Comparison of ENCODE assay signal across 8 mouse cellular contexts in genomic region chr11:109472821-109473170, GRCm38 (mm10). TPM values are rescaled to one million over a fixed set of nuclear protein-coding genes. Genes with fewer than 3 reads are reported as not detected.
A peak's percentile ranks its signal among the peaks of the same experiment; 100 is the strongest.
DNase-seq lines count a peak whose midpoint lies in the region; ATAC-seq and TF ChIP-seq lines count a peak whose summit lies in the region.

No protein-coding gene starts in this region.

- no peaks in the 10 kb centered on the region for H3K36me3 ChIP-seq in heart, embryonic 16.5 days (ENCODE audit: control insufficient read depth, insufficient read depth)
- H3K36me3 ChIP-seq in MEL (ENCODE audit: control insufficient read depth in 1 of 2, insufficient read depth in 2 of 2, low read length in 2 of 2), result peaks cover 0 to 48% of the 10 kb centered on the region in 2 experiments; a peak in 2 of 4 replicates
- no peaks in the 10 kb centered on the region for H3K36me3 ChIP-seq in forebrain, postnatal 0 days (ENCODE audit: insufficient read depth)
- H3K36me3 ChIP-seq in midbrain, embryonic 10.5 days, result no peaks in the 10 kb centered on the region

- no peak for DNase-seq in heart, postnatal 4 days
- DNase-seq in MEL (ENCODE audit: low read depth, low spot score), result no peak
- DNase-seq in forebrain, postnatal 0 days, result no peak
- no peak for DNase-seq in midbrain, embryonic 10.5 days (ENCODE audit: low spot score)
- no peak for DNase-seq in cerebellum, adult 8-10 months
- no peak for DNase-seq in kidney, postnatal 10 days
- DNase-seq in cerebellum, adult 11-12 months, result no peak

- no peak for TF ChIP-seq RAD21 in MEL (IDR thresholded peaks at IDR 0.05; ENCODE audit: low read depth, low read length)

- WGBS in heart, embryonic 16.5 days, result 1% methylated on average over 12 of the region's 13 CpGs
- WGBS in forebrain, postnatal 0 days, result 0% methylated on average over 10 of the region's 13 CpGs
- under 1% methylated on average over 13 of the region's 13 CpGs for WGBS in midbrain, embryonic 10.5 days

- no peaks in the 10 kb centered on the region for H3K9me3 ChIP-seq in heart, embryonic 16.5 days (replicated peaks; ENCODE audit: control insufficient read depth, low read length)
- H3K9me3 ChIP-seq in MEL (replicated peaks; ENCODE audit: insufficient read depth, low read length), result no peaks in the 10 kb centered on the region
- H3K9me3 ChIP-seq in forebrain, postnatal 0 days (ENCODE audit: low read length), result no peaks in the 10 kb centered on the region
- no peaks in the 10 kb centered on the region for H3K9me3 ChIP-seq in midbrain, embryonic 10.5 days (replicated peaks)

- H3K4me1 ChIP-seq in heart, embryonic 16.5 days (ENCODE audit: control insufficient read depth, insufficient read depth, low read length), result peaks cover 6% of the 10 kb centered on the region; the same call in 1 of the 2 replicates
- peaks cover 25 to 54% of the 10 kb centered on the region in 2 experiments for H3K4me1 ChIP-seq in MEL (ENCODE audit: control insufficient read depth in 1 of 2, insufficient read depth in 2 of 2, low read length in 2 of 2)
- no peaks in the 10 kb centered on the region; the same call in 1 of the 2 replicates for H3K4me1 ChIP-seq in forebrain, postnatal 0 days (ENCODE audit: insufficient read depth)
- H3K4me1 ChIP-seq in midbrain, embryonic 10.5 days, result peaks cover 64% of the 10 kb centered on the region

- TF ChIP-seq EP300 in MEL (IDR thresholded peaks at IDR 0.05; ENCODE audit: low read depth in 1 of 2, low read length in 2 of 2), result peak in 1 of 2 experiments; percentile 42; a peak in 2 of 4 replicates

- no peak for TF ChIP-seq CTCF in MEL (IDR thresholded peaks at IDR 0.05 in 2 of 3, conservative IDR thresholded peaks at IDR 0.05 in 1 of 3; ENCODE audit: control insufficient read depth in 1 of 3, insufficient read depth in 1 of 3, low read depth in 2 of 3, low read length in 3 of 3, poor library complexity in 1 of 3, severe bottlenecking in 1 of 3)
- no peak for TF ChIP-seq CTCF in forebrain, postnatal 0 days (IDR thresholded peaks at IDR 0.05; ENCODE audit: low read depth)

- H3K27ac ChIP-seq in heart, embryonic 16.5 days (ENCODE audit: low read length), result peak overlapping the region; percentile 75
- H3K27ac ChIP-seq in MEL (ENCODE audit: control insufficient read depth, low read depth, low read length), result peak overlapping the region; percentile 92
- H3K27ac ChIP-seq in forebrain, postnatal 0 days (ENCODE audit: low read depth, low read length), result peak overlapping the region; percentile 97
- peak overlapping the region; percentile 99 for H3K27ac ChIP-seq in midbrain, embryonic 10.5 days (replicated peaks)

- ATAC-seq in heart, embryonic 16.5 days (replicated peaks; ENCODE audit: extremely low read depth, insufficient read depth, low FRiP score), result peak; percentile 44
- peak; percentile 47 for ATAC-seq in forebrain, postnatal 0 days

- H3K9ac ChIP-seq in heart, embryonic 16.5 days (ENCODE audit: low read length), result peak overlapping the region; percentile 83
- H3K9ac ChIP-seq in MEL (ENCODE audit: control insufficient read depth, low read depth, low read length, poor library complexity, severe bottlenecking), result peak overlapping the region; percentile 93
- H3K9ac ChIP-seq in forebrain, postnatal 0 days, result peak overlapping the region; percentile 98

- peak overlapping the region; percentile 70 for H3K4me3 ChIP-seq in heart, embryonic 16.5 days (ENCODE audit: low read length)
- H3K4me3 ChIP-seq in MEL (ENCODE audit: control insufficient read depth in 1 of 2, insufficient read depth in 1 of 2, low read depth in 2 of 2, low read length in 2 of 2), result peak overlapping the region; percentile 94 to 98
- H3K4me3 ChIP-seq in forebrain, postnatal 0 days (ENCODE audit: low read depth, low read length), result peak overlapping the region; percentile 93
- peak overlapping the region; percentile 85 for H3K4me3 ChIP-seq in midbrain, embryonic 10.5 days

- H3K27me3 ChIP-seq in heart, embryonic 16.5 days (ENCODE audit: control insufficient read depth, insufficient read depth, low read length), result peaks cover 3% of the 10 kb centered on the region; the same call in 1 of the 2 replicates
- no peaks in the 10 kb centered on the region for H3K27me3 ChIP-seq in MEL (ENCODE audit: control insufficient read depth in 1 of 2, insufficient read depth in 2 of 2, low read length in 2 of 2)
- H3K27me3 ChIP-seq in forebrain, postnatal 0 days (ENCODE audit: insufficient read depth, low read length), result 0 out of 2 replicates have a peak, but pooled peaks cover 5% of the 10 kb centered on the region
- peaks cover 29% of the 10 kb centered on the region for H3K27me3 ChIP-seq in midbrain, embryonic 10.5 days (ENCODE audit: low read depth, poor library complexity, severe bottlenecking)

- H3K79me2 ChIP-seq in MEL (ENCODE audit: control insufficient read depth, insufficient read depth, low read length, poor library complexity), result peaks cover 50% of the 10 kb centered on the region

- H3K4me2 ChIP-seq in heart, embryonic 16.5 days (ENCODE audit: low read depth, low read length), result peak overlapping the region; percentile 77
- peak overlapping the region; percentile 89 for H3K4me2 ChIP-seq in forebrain, postnatal 0 days (ENCODE audit: low read depth)

- TF ChIP-seq POLR2A in MEL (IDR thresholded peaks at IDR 0.05; ENCODE audit: control insufficient read depth in 1 of 2, insufficient read depth in 1 of 2, low read depth in 1 of 2, low read length in 2 of 2, poor library complexity in 1 of 2), result peak in 1 of 2 experiments; percentile 30; a peak in 1 of 4 replicates

TF ChIP-seq in MEL, 35 proteins besides CTCF, POLR2A, EP300 and RAD21 (continues in another document):
- TF ChIP-seq NELFE (IDR thresholded peaks at IDR 0.05; ENCODE audit: low read depth, low read length) (peak; percentile 61), MAFK (IDR thresholded peaks at IDR 0.05; ENCODE audit: borderline replicate concordance, low read depth, low read length) (no peak; the same call in 1 of the 2 replicates), KAT2A (conservative IDR thresholded peaks at IDR 0.05; ENCODE audit: low read depth, low read length) (no peak; the same call in 1 of the 2 replicates), RCOR1 (IDR thresholded peaks at IDR 0.05; ENCODE audit: low read depth, low read length) (peak; percentile 51; the same call in 1 of the 2 replicates), MYC (IDR thresholded peaks at IDR 0.05; ENCODE audit: low read depth, low read length) (no peak), TAL1 (IDR thresholded peaks at IDR 0.05; ENCODE audit: low read length) (no peak), UBTF (IDR thresholded peaks at IDR 0.05; ENCODE audit: borderline replicate concordance, insufficient read depth, low read depth, low read length) (no peak), POLR2AphosphoS2 (IDR thresholded peaks at IDR 0.05; ENCODE audit: low read length) (no peak), NRF1 (IDR thresholded peaks at IDR 0.05; ENCODE audit: insufficient read depth, low read depth, low read length, poor library complexity, severe bottlenecking) (no peak), ZNF384 (IDR thresholded peaks at IDR 0.05; ENCODE audit: low read depth, low read length) (peak; percentile 62), ZC3H11A (IDR thresholded peaks at IDR 0.05; ENCODE audit: low read depth, low read length) (peak; percentile 7; the same call in 1 of the 2 replicates), SMC3 (IDR thresholded peaks at IDR 0.05; ENCODE audit: low read depth, low read length) (0 out of 2 replicates have a peak, but pooled peaks have one; percentile 30), JUND (IDR thresholded peaks at IDR 0.05; ENCODE audit: low read depth, low read length) (0 out of 2 replicates have a peak, but pooled peaks have one; percentile 18)

RNA-seq across cellular contexts. Expression of gene Arsg, which starts 0.4 kb away (rescaled TPM):
- 3.6 TPM in 2 replicates for polyA plus RNA-seq in heart, embryonic 16.5 days (2015; fragmentation: Nextera tagmentation; extraction: Ambion mirVana)
- 1 to 10 TPM; 5.2 to 6.1 TPM for total RNA-seq in heart, postnatal 4 days (2021)
- total RNA-seq in MEL (2012; rRNA removed), result 3.7 and 3.9 TPM in 2 replicates
- polyA plus RNA-seq in MEL (2012; ENCODE audit: insufficient read depth in 1 of 2, insufficient read length in 2 of 2, low read depth in 1 of 2, low replicate concordance in 2 of 2, missing spikeins in 1 of 2), result 1 to 10 TPM in 1 of 2 experiments, not detected in 1; 5.2 TPM
- total RNA-seq in forebrain, postnatal 0 days (2014; rRNA removed), result 5.3 and 6.5 TPM in 2 replicates
- polyA plus RNA-seq in forebrain, postnatal 0 days (2015; fragmentation: Nextera tagmentation; extraction: Ambion mirVana), result 6.9 and 7.8 TPM in 2 replicates
- 1.9 and 2.2 TPM in 2 replicates for polyA plus RNA-seq in midbrain, embryonic 10.5 days (2016; fragmentation: Nextera tagmentation; extraction: Ambion mirVana)

RNA-seq across cellular contexts. Expression of gene Slc16a6, which starts 0.6 kb away (rescaled TPM):
- 5.2 and 7.0 TPM in 2 replicates for polyA plus RNA-seq in heart, embryonic 16.5 days (2015; fragmentation: Nextera tagmentation; extraction: Ambion mirVana)
- 10 to 100 TPM; 17.9 to 22.6 TPM for total RNA-seq in heart, postnatal 4 days (2021)
- total RNA-seq in MEL (2012; rRNA removed), result 29.6 and 34.0 TPM in 2 replicates
- polyA plus RNA-seq in MEL (2012; ENCODE audit: insufficient read depth in 1 of 2, insufficient read length in 2 of 2, low read depth in 1 of 2, low replicate concordance in 2 of 2, missing spikeins in 1 of 2), result 10 to 100 TPM in 1 of 2 experiments, not detected in 1; 41.6 TPM
- 6.8 and 9.8 TPM in 2 replicates for total RNA-seq in forebrain, postnatal 0 days (2014; rRNA removed)
- 5.4 and 6.9 TPM in 2 replicates for polyA plus RNA-seq in forebrain, postnatal 0 days (2015; fragmentation: Nextera tagmentation; extraction: Ambion mirVana)
- 5.0 and 5.5 TPM in 2 replicates for polyA plus RNA-seq in midbrain, embryonic 10.5 days (2016; fragmentation: Nextera tagmentation; extraction: Ambion mirVana)

RNA-seq across cellular contexts. Expression of gene Amz2, which starts 47.0 kb away (rescaled TPM):
- polyA plus RNA-seq in heart, embryonic 16.5 days (2015; fragmentation: Nextera tagmentation; extraction: Ambion mirVana), result 34.9 and 39.8 TPM in 2 replicates
- 10 to 100 TPM; 46.9 to 49.4 TPM for total RNA-seq in heart, postnatal 4 days (2021)
- total RNA-seq in MEL (2012; rRNA removed), result 40.2 and 41.6 TPM in 2 replicates
- 1,000 to 10,000 TPM in 1 of 2 experiments, 10 to 100 TPM in 1; 47.1 to 1,743 TPM for polyA plus RNA-seq in MEL (2012; ENCODE audit: insufficient read depth in 1 of 2, insufficient read length in 2 of 2, low read depth in 1 of 2, low replicate concordance in 2 of 2, missing spikeins in 1 of 2)
- total RNA-seq in forebrain, postnatal 0 days (2014; rRNA removed), result 200 and 213 TPM in 2 replicates
- polyA plus RNA-seq in forebrain, postnatal 0 days (2015; fragmentation: Nextera tagmentation; extraction: Ambion mirVana), result 45.5 and 46.2 TPM in 2 replicates
- 45.2 and 46.0 TPM in 2 replicates for polyA plus RNA-seq in midbrain, embryonic 10.5 days (2016; fragmentation: Nextera tagmentation; extraction: Ambion mirVana)

RNA-seq across cellular contexts. Expression of gene 9930022D16Rik, which starts 59.1 kb away (rescaled TPM):
- polyA plus RNA-seq in heart, embryonic 16.5 days (2015; fragmentation: Nextera tagmentation; extraction: Ambion mirVana), result not detected in 2 replicates
- total RNA-seq in heart, postnatal 4 days (2021), result not detected
- total RNA-seq in MEL (2012; rRNA removed), result 0.04 and 0.10 TPM in 2 replicates
- polyA plus RNA-seq in MEL (2012; ENCODE audit: insufficient read depth in 1 of 2, insufficient read length in 2 of 2, low read depth in 1 of 2, low replicate concordance in 2 of 2, missing spikeins in 1 of 2), result not detected
- total RNA-seq in forebrain, postnatal 0 days (2014; rRNA removed), result not detected in 2 replicates
- not detected in 2 replicates for polyA plus RNA-seq in forebrain, postnatal 0 days (2015; fragmentation: Nextera tagmentation; extraction: Ambion mirVana)
- not detected in 2 replicates for polyA plus RNA-seq in midbrain, embryonic 10.5 days (2016; fragmentation: Nextera tagmentation; extraction: Ambion mirVana)
